Mouse (Mus musculus) heart, embryonic 14.5 days (tissue): Measurements from ENCODE around the gene Rtkn2. TPM values are rescaled to one million over a fixed set of nuclear protein-coding genes. Genes with fewer than 3 reads are reported as not detected.

Source experiments
- ATAC-seq: fragments of 200-750 bp; cut with Nextera tagmentation; 2 replicates; pipeline ENCODE4 v1.8.0; 2017; ENCODE audit warnings: low read depth, moderate TSS enrichment; ENCODE audit not compliant: insufficient number of reproducible peaks, insufficient read depth, low FRiP score
- H3K27ac ChIP-seq, 2 experiments: fragments of 200-500 bp in 1 of 2; fragments of 300-500 bp in 1 of 2; sonication (generic) in 1 of 2; replicated peaks in 1 of 2; 2 replicates each; pipeline ENCODE4 v1.5.1; 2012 to 2014; ENCODE audit warnings: low read depth in 2 of 2, low read length in 2 of 2, control low read depth in 1 of 2, mild to moderate bottlenecking in 1 of 2, mixed read lengths in 1 of 2; ENCODE audit not compliant: control insufficient read depth in 1 of 2, insufficient read depth in 1 of 2
- H3K27me3 ChIP-seq: fragments of 300-500 bp; sonication (generic); 2 replicates; pipeline ENCODE4 v1.6.1; 2014; ENCODE audit warnings: mild to moderate bottlenecking, low read length, control low read depth; ENCODE audit not compliant: control insufficient read depth, insufficient read depth
- H3K36me3 ChIP-seq: fragments of 300-500 bp; sonication (generic); 2 replicates; pipeline ENCODE4 v1.6.1; 2014; ENCODE audit warnings: mild to moderate bottlenecking, control low read depth, low read length, mixed read lengths; ENCODE audit not compliant: control insufficient read depth, insufficient read depth
- H3K4me1 ChIP-seq, 2 experiments: fragments of 200-500 bp in 1 of 2; fragments of 300-500 bp in 1 of 2; sonication (generic) in 1 of 2; 2 replicates each; pipeline ENCODE4 v1.6.1; 2012 to 2014; ENCODE audit warnings: low read length in 2 of 2, control low read depth in 1 of 2, mixed read lengths in 1 of 2; ENCODE audit not compliant: control insufficient read depth in 2 of 2, insufficient read depth in 2 of 2
- H3K4me2 ChIP-seq: fragments of 300-500 bp; sonication (generic); 2 replicates; pipeline ENCODE4 v1.6.1; 2014; ENCODE audit warnings: mild to moderate bottlenecking, low read length
- H3K4me3 ChIP-seq, 2 experiments: fragments of 200-500 bp in 1 of 2; fragments of 300-500 bp in 1 of 2; sonication (generic) in 1 of 2; 2 replicates each; pipeline ENCODE4 v1.5.1; 2012 to 2014; ENCODE audit warnings: low read length in 2 of 2, mild to moderate bottlenecking in 2 of 2, control low read depth in 1 of 2, low read depth in 1 of 2, moderate library complexity in 1 of 2; ENCODE audit not compliant: control insufficient read depth in 1 of 2, insufficient read depth in 1 of 2
- H3K9ac ChIP-seq: fragments of 300-500 bp; sonication (generic); 2 replicates; pipeline ENCODE4 v1.6.1; 2014; ENCODE audit warnings: mild to moderate bottlenecking, low read length
- H3K9me3 ChIP-seq: fragments of 300-500 bp; sonication (generic); 2 replicates; pipeline ENCODE4 v1.6.1; 2016; ENCODE audit warnings: low read length, control low read depth; ENCODE audit not compliant: control insufficient read depth
- WGBS: fragments of 180-500 bp; shearing (Covaris S2); extraction: QIAGEN DNeasy Blood & Tissue Kit; methylation state at CpG from one replicate; pipeline ENCODE4 v1.1.7; 2014; 5-methylcytosine and 5-hydroxymethylcytosine counted together
- polyA plus RNA-seq: library from polyadenylated mRNA; unstranded; fragments of >200 nt; fragmentation: Nextera tagmentation; extraction: Ambion mirVana; gene quantifications from 2 replicates; pipeline ENCODE4 v1.2.1, GENCODE M21; 2014

Gene Rtkn2
- polyA plus RNA-seq, 1 experiment from 2014 or later, result 7.3 TPM

GRCm38 (mm10) chr10:68063806-68064545, 84.6 kb downstream of the Rtkn2 start:
- H3K9me3 ChIP-seq, result no peaks in the 10 kb centered on the region
- no peaks in the 10 kb centered on the region for H3K36me3 ChIP-seq
- H3K9ac ChIP-seq, result no peak overlapping the region
- H3K4me1 ChIP-seq, result peaks cover 0 to 2% of the 10 kb centered on the region in 2 experiments; a peak in 1 of 4 replicates
- no peak for ATAC-seq
- no peak overlapping the region for H3K27ac ChIP-seq
- no peak overlapping the region for H3K4me3 ChIP-seq
- 56% methylated on average over 8 of the region's 8 CpGs for WGBS
- no peaks in the 10 kb centered on the region for H3K27me3 ChIP-seq
- H3K4me2 ChIP-seq, result no peak overlapping the region

GRCm38 (mm10) chr10:68064571-68064970, 85.2 kb downstream of the Rtkn2 start:
- H3K4me3 ChIP-seq, result no peak overlapping the region
- H3K36me3 ChIP-seq, result no peaks in the 10 kb centered on the region
- H3K27ac ChIP-seq, result no peak overlapping the region
- no peak overlapping the region for H3K9ac ChIP-seq
- H3K4me1 ChIP-seq, result peaks cover 0 to 2% of the 10 kb centered on the region in 2 experiments; a peak in 1 of 4 replicates
- no peaks in the 10 kb centered on the region for H3K27me3 ChIP-seq
- H3K9me3 ChIP-seq, result no peaks in the 10 kb centered on the region
- H3K4me2 ChIP-seq, result no peak overlapping the region
- 94% methylated on average over 10 of the region's 10 CpGs for WGBS
- no peak for ATAC-seq

- no peak overlapping the region for H3K9ac ChIP-seq
- 85% methylated on average over 5 of the region's 5 CpGs for WGBS
Observed at GRCm38 (mm10) chr10:68066173-68066572, 86.8 kb downstream of the Rtkn2 start.

GRCm38 (mm10) chr10:68067961-68068360, 88.6 kb downstream of the Rtkn2 start:
- 66% methylated on average over 5 of the region's 5 CpGs for WGBS
- Histone ChIP-seq H3K4me2 (no peak overlapping the region), H3K36me3 (no peaks in the 10 kb centered on the region), H3K27me3 (no peaks in the 10 kb centered on the region), H3K9ac (no peak overlapping the region), H3K9me3 (no peaks in the 10 kb centered on the region), H3K4me1 (peaks cover 0 to 2% of the 10 kb centered on the region in 2 experiments; a peak in 1 of 4 replicates), H3K4me3 (no peak overlapping the region), H3K27ac (no peak overlapping the region)
- ATAC-seq, result no peak

More at GRCm38 (mm10) chr10:68066173-68066572, 86.8 kb downstream of the Rtkn2 start:
- H3K4me1 ChIP-seq, result peaks cover 0 to 2% of the 10 kb centered on the region in 2 experiments; a peak in 1 of 4 replicates
- no peaks in the 10 kb centered on the region for H3K36me3 ChIP-seq
- ATAC-seq, result no peak
- H3K9me3 ChIP-seq, result no peaks in the 10 kb centered on the region
- no peak overlapping the region for H3K4me3 ChIP-seq
- no peak overlapping the region for H3K4me2 ChIP-seq
- no peaks in the 10 kb centered on the region for H3K27me3 ChIP-seq
- no peak overlapping the region for H3K27ac ChIP-seq

GRCm38 (mm10) chr10:68068426-68068825, 89.1 kb downstream of the Rtkn2 start:
- Histone ChIP-seq H3K4me3 (no peak overlapping the region), H3K9ac (no peak overlapping the region), H3K27me3 (no peaks in the 10 kb centered on the region), H3K4me1 (peaks cover 0 to 2% of the 10 kb centered on the region in 2 experiments; a peak in 1 of 4 replicates), H3K36me3 (no peaks in the 10 kb centered on the region), H3K9me3 (no peaks in the 10 kb centered on the region), H3K4me2 (no peak overlapping the region), H3K27ac (no peak overlapping the region)
- ATAC-seq, result no peak
- 52% methylated on average over 8 of the region's 8 CpGs for WGBS

- Histone ChIP-seq H3K4me1 (peaks cover 0 to 2% of the 10 kb centered on the region in 2 experiments; a peak in 1 of 4 replicates), H3K4me2 (no peak overlapping the region), H3K36me3 (no peaks in the 10 kb centered on the region), H3K27ac (no peak overlapping the region), H3K9ac (no peak overlapping the region), H3K4me3 (no peak overlapping the region), H3K27me3 (no peaks in the 10 kb centered on the region), H3K9me3 (peaks cover 3% of the 10 kb centered on the region; the same call in 1 of the 2 replicates)
- 78% methylated on average over 7 of the region's 7 CpGs for WGBS
- no peak for ATAC-seq
Observed at GRCm38 (mm10) chr10:68071041-68071440, 91.7 kb downstream of the Rtkn2 start.

GRCm38 (mm10) chr10:68072626-68073025, 93.3 kb downstream of the Rtkn2 start:
- peaks cover 3% of the 10 kb centered on the region; the same call in 1 of the 2 replicates for H3K9me3 ChIP-seq
- no peak overlapping the region for H3K4me2 ChIP-seq
- H3K4me3 ChIP-seq, result no peak overlapping the region
- H3K27ac ChIP-seq, result no peak overlapping the region
- no peak for ATAC-seq
- H3K9ac ChIP-seq, result no peak overlapping the region
- 70% methylated on average over 4 of the region's 4 CpGs for WGBS
- no peaks in the 10 kb centered on the region for H3K36me3 ChIP-seq
- no peaks in the 10 kb centered on the region for H3K27me3 ChIP-seq
- peaks cover 0 to 2% of the 10 kb centered on the region in 2 experiments; a peak in 1 of 4 replicates for H3K4me1 ChIP-seq
